In the genomic region with DNA sequence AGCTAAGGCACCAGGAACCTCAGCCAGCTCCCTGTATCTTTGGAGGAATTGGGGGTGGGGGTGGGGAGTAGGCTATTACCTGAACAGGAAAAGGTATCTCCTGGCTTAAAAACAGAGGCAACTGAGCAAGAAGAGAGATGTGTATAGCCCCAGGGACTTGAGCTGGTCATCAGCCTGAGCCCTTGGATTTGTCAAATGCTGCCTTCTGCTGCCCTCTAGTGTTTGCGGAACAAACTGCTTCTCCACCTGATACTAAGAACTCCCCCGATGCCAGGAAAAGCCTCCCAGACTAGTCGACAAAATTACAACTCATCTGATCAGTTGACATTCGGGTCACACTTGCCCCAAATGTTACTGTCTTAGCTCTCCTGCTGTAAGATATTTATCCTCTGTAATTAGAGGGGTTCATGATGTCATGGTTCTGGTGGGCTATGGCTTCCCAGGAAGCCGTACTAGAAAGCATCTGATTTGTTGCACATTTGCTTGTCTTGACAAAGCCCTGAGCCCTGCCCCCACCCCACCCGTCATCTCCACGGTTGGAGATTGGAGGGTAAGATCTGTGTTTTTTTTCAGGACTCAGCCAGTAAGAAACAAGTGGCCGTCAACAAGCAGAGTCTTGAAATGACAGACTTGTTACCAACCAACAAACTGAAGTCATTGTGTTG, we compare ENCODE assay signal across 9 mouse cellular contexts. TPM values are rescaled to one million over a fixed set of nuclear protein-coding genes. Genes with fewer than 3 reads are reported as not detected.
DNase-seq lines count a peak whose midpoint lies in the region; ATAC-seq and TF ChIP-seq lines count a peak whose summit lies in the region.
"Had no signal": no experiment of that assay in that cellular context is flagged by ENCODE, and none has a peak within 500 bp of the region (broad histone marks: within the 10 kb centered on the region; RNA-seq: fewer than 3 reads in every experiment).

No protein-coding gene starts in this region.

- peak; percentile 81 for TF ChIP-seq CTCF in ES-Bruce4 (IDR thresholded peaks at IDR 0.05; ENCODE audit: low read depth, low read length)

- DNase-seq in c-Kit-positive CD71-positive TER-119-positive erythroid progenitor cells, embryonic 14.5 days (ENCODE audit: low spot score) = peak; percentile 47
- peak; percentile 86 to 91 for DNase-seq in heart, postnatal 10 days
- peak; percentile 82 to 90 for DNase-seq in kidney, postnatal 36 days
- peak; percentile 87 for DNase-seq in testis, postnatal 10 days (ENCODE audit: low spot score)

- peak overlapping the region; percentile 29; the same call in 1 of the 2 replicates for H3K4me2 ChIP-seq in forebrain, embryonic 13.5 days
- H3K4me2 ChIP-seq in liver, embryonic 16.5 days (ENCODE audit: low read depth, low read length) = no peak overlapping the region
- H3K4me2 ChIP-seq in neural tube, embryonic 15.5 days = peak overlapping the region; percentile 38
- H3K4me2 ChIP-seq: limb, embryonic 15.5 days had no signal

- intact Hi-C loops in heart, postnatal 10 days (cut with DNase I) = loop anchor here (5.0 to 10.0 kb wide), 5 partner anchors 256 to 901 kb away; no protein-coding TSS in a partner anchor

- no peaks in the 10 kb centered on the region for H3K9me3 ChIP-seq in ES-Bruce4 (replicated peaks; ENCODE audit: control insufficient read depth, insufficient read depth, low read length, poor library complexity, severe bottlenecking)
- no peaks in the 10 kb centered on the region; the same call in 1 of the 2 replicates for H3K9me3 ChIP-seq in forebrain, embryonic 13.5 days (replicated peaks)
- no peaks in the 10 kb centered on the region for H3K9me3 ChIP-seq in liver, embryonic 16.5 days (replicated peaks; ENCODE audit: control insufficient read depth, low read length)
- H3K9me3 ChIP-seq in neural tube, embryonic 15.5 days (replicated peaks) = no peaks in the 10 kb centered on the region
- H3K9me3 ChIP-seq: limb, embryonic 15.5 days had no signal

- TF ChIP-seq EP300 in ES-Bruce4 (IDR thresholded peaks at IDR 0.05; ENCODE audit: insufficient read depth, low read depth, low read length) = no peak

- no peak overlapping the region for H3K9ac ChIP-seq in ES-Bruce4 (ENCODE audit: low read depth, poor library complexity, severe bottlenecking)
- no peak overlapping the region for H3K9ac ChIP-seq in forebrain, embryonic 13.5 days
- no peak overlapping the region for H3K9ac ChIP-seq in liver, embryonic 16.5 days (ENCODE audit: low read depth, low read length)
- no peak overlapping the region; the same call in 1 of the 2 replicates for H3K9ac ChIP-seq in neural tube, embryonic 15.5 days (replicated peaks)
- H3K9ac ChIP-seq: limb, embryonic 15.5 days had no signal

- ATAC-seq in forebrain, embryonic 13.5 days = peak; percentile 62
- peak; percentile 24; the same call in 1 of the 2 replicates for ATAC-seq in liver, embryonic 16.5 days (ENCODE audit: low read depth)
- peak; percentile 79 for ATAC-seq in neural tube, embryonic 15.5 days (ENCODE audit: low FRiP score)

- 18% methylated on average over 8 of the region's 8 CpGs for WGBS in forebrain, embryonic 13.5 days
- WGBS in liver, embryonic 16.5 days (ENCODE audit: insufficient replicate concordance) = 21% methylated on average over 8 of the region's 8 CpGs
- 13% methylated on average over 8 of the region's 8 CpGs for WGBS in neural tube, embryonic 15.5 days

- H3K27me3 ChIP-seq in ES-Bruce4 (ENCODE audit: control insufficient read depth, insufficient read depth, low read length, poor library complexity, severe bottlenecking) = no peaks in the 10 kb centered on the region
- no peaks in the 10 kb centered on the region for H3K27me3 ChIP-seq in forebrain, embryonic 13.5 days
- H3K27me3 ChIP-seq in liver, embryonic 16.5 days (ENCODE audit: control insufficient read depth, insufficient read depth, low read depth, low read length) = no peaks in the 10 kb centered on the region
- no peaks in the 10 kb centered on the region for H3K27me3 ChIP-seq in neural tube, embryonic 15.5 days (replicated peaks)

- H3K4me3 ChIP-seq in ES-Bruce4 (ENCODE audit: low read depth, low read length) = no peak overlapping the region; the same call in 1 of the 2 replicates
- no peak overlapping the region for H3K4me3 ChIP-seq in forebrain, embryonic 13.5 days
- no peak overlapping the region for H3K4me3 ChIP-seq in liver, embryonic 16.5 days (ENCODE audit: low read depth, low read length)
- 0 out of 2 replicates have a peak overlapping the region, but pooled peaks have one; percentile 14 for H3K4me3 ChIP-seq in neural tube, embryonic 15.5 days (replicated peaks)
- H3K4me3 ChIP-seq: limb, embryonic 15.5 days had no signal

- H3K4me1 ChIP-seq in ES-Bruce4 (ENCODE audit: control insufficient read depth, insufficient read depth, low read length) = peaks cover 4% of the 10 kb centered on the region
- H3K4me1 ChIP-seq in forebrain, embryonic 13.5 days = peaks cover 13% of the 10 kb centered on the region; the same call in 1 of the 2 replicates
- no peaks in the 10 kb centered on the region; the same call in none of the 2 replicates for H3K4me1 ChIP-seq in liver, embryonic 16.5 days (ENCODE audit: control insufficient read depth, low read depth, low read length)
- H3K4me1 ChIP-seq in neural tube, embryonic 15.5 days = peaks cover 9% of the 10 kb centered on the region; the same call in 1 of the 2 replicates

- H3K27ac ChIP-seq in ES-Bruce4 (ENCODE audit: insufficient read depth, low read length) = no peak overlapping the region
- no peak overlapping the region for H3K27ac ChIP-seq in forebrain, embryonic 13.5 days
- H3K27ac ChIP-seq in liver, embryonic 16.5 days (ENCODE audit: low read length) = no peak overlapping the region
- H3K27ac ChIP-seq in neural tube, embryonic 15.5 days (replicated peaks) = no peak overlapping the region
- H3K27ac ChIP-seq: limb, embryonic 15.5 days had no signal

- H3K36me3 ChIP-seq in ES-Bruce4 (ENCODE audit: control insufficient read depth, insufficient read depth, low read length, poor library complexity, severe bottlenecking) = no peaks in the 10 kb centered on the region
- H3K36me3 ChIP-seq in forebrain, embryonic 13.5 days (ENCODE audit: poor library complexity, severe bottlenecking) = peaks cover 11% of the 10 kb centered on the region
- H3K36me3 ChIP-seq in liver, embryonic 16.5 days (ENCODE audit: control insufficient read depth, insufficient read depth) = peaks cover 5% of the 10 kb centered on the region
- no peaks in the 10 kb centered on the region; the same call in 1 of the 2 replicates for H3K36me3 ChIP-seq in neural tube, embryonic 15.5 days

- TF ChIP-seq POLR2A in ES-Bruce4 (IDR thresholded peaks at IDR 0.05; ENCODE audit: insufficient read depth, low read length) = no peak

RNA-seq across cellular contexts. Expression of gene Tfam, which starts 19.7 kb away (rescaled TPM):
- polyA plus RNA-seq in ES-Bruce4 (2011; ENCODE audit: insufficient read depth, insufficient read length, low read depth, missing spikeins) = 93.6 and 112 TPM in 2 replicates
- 75.8 and 78.5 TPM in 2 replicates for polyA plus RNA-seq in forebrain, embryonic 13.5 days (2015; fragmentation: Nextera tagmentation; extraction: Ambion mirVana)
- total RNA-seq in heart, postnatal 10 days (2021) = 10 to 100 TPM; 52.3 to 58.0 TPM
- 32.5 and 32.8 TPM in 2 replicates for polyA plus RNA-seq in liver, embryonic 16.5 days (2015; fragmentation: Nextera tagmentation; extraction: Ambion mirVana)
- 47.8 and 60.8 TPM in 2 replicates for polyA plus RNA-seq in neural tube, embryonic 15.5 days (2015; fragmentation: Nextera tagmentation; extraction: Ambion mirVana)

RNA-seq across cellular contexts. Expression of gene Bicc1, which starts 58.9 kb away (rescaled TPM):
- polyA plus RNA-seq in ES-Bruce4 (2011; ENCODE audit: insufficient read depth, insufficient read length, low read depth, missing spikeins) = 1.6 and 2.5 TPM in 2 replicates
- polyA plus RNA-seq in forebrain, embryonic 13.5 days (2015; fragmentation: Nextera tagmentation; extraction: Ambion mirVana) = 2.2 and 2.7 TPM in 2 replicates
- 10 to 100 TPM; 33.6 to 36.8 TPM for total RNA-seq in heart, postnatal 10 days (2021)
- polyA plus RNA-seq in liver, embryonic 16.5 days (2015; fragmentation: Nextera tagmentation; extraction: Ambion mirVana) = 3.0 and 3.5 TPM in 2 replicates
- 5.8 and 8.4 TPM in 2 replicates for polyA plus RNA-seq in neural tube, embryonic 15.5 days (2015; fragmentation: Nextera tagmentation; extraction: Ambion mirVana)

Comparison
In these comparisons a context has a peak if more than half of its experiments do, and no peak if none do; other contexts are left out.
1. ATAC-seq: peak in every context shown above with its lines; median percentile 79 in neural tube, embryonic 15.5 days; 62 in forebrain, embryonic 13.5 days; 24 in liver, embryonic 16.5 days.